In the genomic region with DNA sequence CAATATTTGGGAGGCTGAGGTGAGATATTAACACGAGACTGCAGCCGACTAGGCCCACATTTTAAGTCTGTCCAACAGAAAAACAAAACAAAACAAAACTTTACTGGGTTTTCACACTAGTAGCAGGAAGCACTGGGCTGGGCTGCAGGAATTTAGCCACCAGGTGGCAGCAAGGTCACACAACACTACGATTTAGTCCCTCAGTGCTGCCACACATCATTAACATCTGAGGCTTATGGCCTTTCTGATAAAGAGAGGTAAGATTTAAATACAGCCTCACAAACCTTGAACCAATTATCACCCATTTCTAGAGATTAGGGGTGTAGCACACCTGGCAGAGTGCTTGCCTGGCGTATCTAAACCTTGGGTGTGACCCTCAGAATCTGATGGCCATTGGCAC, we compare ENCODE assay signal across 8 mouse cellular contexts. TPM values are rescaled to one million over a fixed set of nuclear protein-coding genes. Genes with fewer than 3 reads are reported as not detected.
A peak's percentile ranks its signal among the peaks of the same experiment; 100 is the strongest.
DNase-seq lines count a peak whose midpoint lies in the region; TF ChIP-seq lines count a peak whose summit lies in the region.

No protein-coding gene starts in this region.

- TF ChIP-seq POLR2A in lung, adult 2 months (IDR thresholded peaks at IDR 0.05; ENCODE audit: borderline replicate concordance, extremely low read depth, low read depth, low read length), result no peak

- peak; percentile 66 to 82 for DNase-seq in CD8-positive naive resting alpha-beta T cell, adult 2 months (ENCODE audit: low read depth in 2 of 2, low spot score in 2 of 2)
- peak; percentile 79 for DNase-seq in T-cell, adult 2 months (ENCODE audit: low spot score)
- DNase-seq in embryo, embryonic 10 days (ENCODE audit: low spot score), result peak; percentile 93
- peak; percentile 69 for DNase-seq in heart, adult 8-10 months (ENCODE audit: low spot score)
- peak; percentile 83 to 91 for DNase-seq in kidney, postnatal 36 days
- peak; percentile 64 for DNase-seq in lung, adult 2 months
- DNase-seq in retina, postnatal 7 days (ENCODE audit: low read depth, low spot score), result peak; percentile 67
- DNase-seq in yolk sac, embryonic 10.5 days (ENCODE audit: low spot score), result peak; percentile 68

- H3K4me1 ChIP-seq in lung, adult 2 months (ENCODE audit: control insufficient read depth, insufficient read depth, low read length), result peaks cover 2% of the 10 kb centered on the region; the same call in 1 of the 2 replicates

- TF ChIP-seq CTCF in lung, adult 2 months (IDR thresholded peaks at IDR 0.05; ENCODE audit: insufficient read depth, low read length), result peak; percentile 94

- H3K4me3 ChIP-seq in lung, adult 2 months (replicated peaks; ENCODE audit: extremely low read depth, low read depth, low read length), result no peak overlapping the region

- 13% methylated on average over 4 of the region's 4 CpGs for WGBS in lung, adult 2 months

RNA-seq across cellular contexts. Expression of a gene that starts 1.3 kb away (rescaled TPM):
- total RNA-seq in heart, adult 8-10 months (2022), result 10 to 100 TPM in 2 of 4 experiments, 1 to 10 TPM in 2; 7.8 to 13.5 (median 9.3) TPM
- 30.5 and 32.7 TPM in 2 replicates for polyA plus RNA-seq in lung, adult 2 months (2012; rRNA removed)

RNA-seq across cellular contexts. Expression of a gene that starts 20.7 kb away (rescaled TPM):
- total RNA-seq in heart, adult 8-10 months (2022), result not detected
- not detected in 2 replicates for polyA plus RNA-seq in lung, adult 2 months (2012; rRNA removed)

RNA-seq across cellular contexts. Expression of a gene that starts 40.7 kb away (rescaled TPM):
- 1 to 10 TPM; 6.0 to 9.7 (median 8.9) TPM for total RNA-seq in heart, adult 8-10 months (2022)
- polyA plus RNA-seq in lung, adult 2 months (2012; rRNA removed), result 22.2 and 24.1 TPM in 2 replicates

RNA-seq across cellular contexts. Expression of a gene that starts 50.4 kb away (rescaled TPM):
- total RNA-seq in heart, adult 8-10 months (2022), result 10 to 100 TPM; 28.2 to 43.0 (median 35.8) TPM
- 55.6 and 68.9 TPM in 2 replicates for polyA plus RNA-seq in lung, adult 2 months (2012; rRNA removed)

RNA-seq across cellular contexts. Expression of a gene that starts 52.5 kb away (rescaled TPM):
- 10 to 100 TPM; 71.9 to 95.2 (median 81.1) TPM for total RNA-seq in heart, adult 8-10 months (2022)
- polyA plus RNA-seq in lung, adult 2 months (2012; rRNA removed), result 87.1 and 103 TPM in 2 replicates
